Mouse (Mus musculus) brown adipose tissue, adult 24 weeks (tissue): Measurements from ENCODE around the gene Obp1b. TPM values are rescaled to one million over a fixed set of nuclear protein-coding genes. Genes with fewer than 3 reads are reported as not detected.
"Not testable (repeated sequence)": the region's sequence is repeated elsewhere in the genome, so short reads cannot be mapped to it uniquely, and the experiment has no call there.

Source experiments
- H3K27ac ChIP-seq: fragments of 200-500 bp; replicated peaks from 2 replicates; pipeline ENCODE4 v1.5.1; 2012; ENCODE audit warnings: low read depth, mild to moderate bottlenecking, low read length
- H3K4me1 ChIP-seq: fragments of 200-500 bp; 2 replicates; pipeline ENCODE4 v1.6.1; 2012; ENCODE audit warnings: low read length, mixed read lengths; ENCODE audit not compliant: control insufficient read depth, insufficient read depth, insufficient read length
- H3K4me3 ChIP-seq: fragments of 200-500 bp; 2 replicates; pipeline ENCODE4 v1.5.1; 2012; ENCODE audit warnings: low read depth, mild to moderate bottlenecking, low read length, moderate library complexity; ENCODE audit not compliant: insufficient read depth
- polyA plus RNA-seq: library from polyadenylated mRNA; stranded (reverse); fragments of >200 nt; gene quantifications from 2 replicates; pipeline ENCODE4 v1.2.4, GENCODE M21; 2012; ENCODE audit not compliant: missing spikeins, insufficient read depth, insufficient read length

The Obp1b gene
- not detected in 2 replicates for polyA plus RNA-seq

- not testable (repeated sequence) for H3K27ac ChIP-seq
Measured at GRCm38 (mm10) chrX:78186477-78186876, at the start of gene Obp1b. TSS of gene Obp1b (plus strand) at chrX:78186777.

GRCm38 (mm10) chrX:78202220-78202619 is 15.6 kb downstream of the Obp1b start:
- H3K4me3 ChIP-seq, H3K27ac ChIP-seq: not testable (repeated sequence)

More at GRCm38 (mm10) chrX:78186477-78186876, at the start of gene Obp1b:
- not testable (repeated sequence) for H3K4me1 ChIP-seq, H3K4me3 ChIP-seq

GRCm38 (mm10) chrX:78202829-78203228 is 16.3 kb downstream of the Obp1b start:
- Histone ChIP-seq H3K4me3 (no peak overlapping the region), H3K27ac (no peak overlapping the region), H3K4me1 (no peaks in the 10 kb centered on the region)

More at GRCm38 (mm10) chrX:78202220-78202619, 15.6 kb downstream of the Obp1b start:
- not testable (repeated sequence) for H3K4me1 ChIP-seq

Other genes starting within 250 kb of the Obp1b start
- gene Obp1a, start 95.4 kb upstream of the Obp1b start, polyA plus RNA-seq, result not detected in 2 replicates
- not detected in 2 replicates for gene Gm5938, start 61.3 kb upstream of the Obp1b start, polyA plus RNA-seq
- gene Gm14743, start 59.1 kb downstream of the Obp1b start, polyA plus RNA-seq, result not detected in 2 replicates
- gene 4930480E11Rik, start 182.9 kb downstream of the Obp1b start, polyA plus RNA-seq, result not detected in 2 replicates